Mouse (Mus musculus): Measurements from ENCODE around the gene Mtor. TPM values are rescaled to one million over a fixed set of nuclear protein-coding genes. Genes with fewer than 3 reads are reported as not detected.
A peak's percentile ranks its signal among the peaks of the same experiment; 100 is the strongest.

Gene Mtor
- polyA plus RNA-seq, 1 experiment from 2014 or later: 23.8 TPM

DNA sequence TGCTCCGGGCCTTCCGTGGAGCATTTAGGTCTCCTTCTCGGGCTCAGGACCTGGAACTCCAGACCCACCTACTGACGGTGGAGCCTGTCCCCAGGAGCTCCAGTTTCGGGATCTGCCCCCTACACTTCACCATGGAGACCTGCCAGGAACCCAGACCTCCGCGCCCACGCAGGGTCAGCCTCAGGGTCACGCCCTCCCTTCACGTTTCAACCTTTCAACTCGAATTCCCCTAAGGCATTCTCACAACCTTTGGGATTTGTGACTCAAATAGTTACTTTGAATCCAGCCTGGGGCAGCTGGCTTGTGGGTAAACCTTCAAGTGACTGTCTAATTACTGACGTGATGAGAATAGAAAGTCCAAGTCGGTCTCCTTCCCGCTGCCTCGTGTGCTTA lies 438 bp downstream of the Mtor start:
- H3K4me2 ChIP-seq: peak overlapping the region; percentile 74
- peaks cover 38% of the 10 kb centered on the region for H3K4me1 ChIP-seq
- H3K36me3 ChIP-seq (replicated peaks): peaks cover 18% of the 10 kb centered on the region
- no peaks in the 10 kb centered on the region for H3K27me3 ChIP-seq (replicated peaks)
- no peaks in the 10 kb centered on the region for H3K9me3 ChIP-seq
- WGBS: under 1% methylated on average over 15 of the region's 15 CpGs
- ATAC-seq (replicated peaks): no peak
- peak overlapping the region; percentile 83 for H3K9ac ChIP-seq
- peak overlapping the region; percentile 74 for H3K4me3 ChIP-seq
- H3K27ac ChIP-seq: peak overlapping the region; percentile 85

DNA sequence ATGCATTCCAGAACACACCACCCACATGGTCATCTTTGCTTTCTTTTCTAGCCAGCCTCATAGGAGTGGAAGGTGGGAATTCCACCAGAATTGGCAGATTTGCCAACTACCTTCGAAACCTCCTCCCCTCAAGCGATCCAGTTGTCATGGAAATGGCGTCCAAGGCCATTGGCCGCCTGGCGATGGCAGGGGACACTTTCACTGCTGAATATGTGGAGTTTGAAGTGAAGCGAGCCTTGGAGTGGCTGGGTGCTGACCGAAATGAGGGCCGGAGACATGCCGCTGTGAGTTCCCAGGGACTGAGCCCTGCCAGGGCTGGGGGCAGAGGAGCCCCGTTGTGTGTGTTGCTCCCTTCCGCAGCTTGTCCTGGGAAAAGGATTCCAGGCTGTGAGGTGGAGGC lies 5.3 kb downstream of the Mtor start:
- Histone ChIP-seq H3K9me3 (no peaks in the 10 kb centered on the region), H3K4me1 (peaks cover 18% of the 10 kb centered on the region), H3K36me3 (replicated peaks) (peaks cover 60% of the 10 kb centered on the region), H3K27me3 (replicated peaks) (no peaks in the 10 kb centered on the region), H3K4me3 (no peak overlapping the region), H3K9ac (no peak overlapping the region), H3K27ac (no peak overlapping the region), H3K4me2 (no peak overlapping the region)
- 91% methylated on average over 11 of the region's 11 CpGs for whole genome bisulfite sequencing
- no peak for ATAC-seq (replicated peaks)

DNA sequence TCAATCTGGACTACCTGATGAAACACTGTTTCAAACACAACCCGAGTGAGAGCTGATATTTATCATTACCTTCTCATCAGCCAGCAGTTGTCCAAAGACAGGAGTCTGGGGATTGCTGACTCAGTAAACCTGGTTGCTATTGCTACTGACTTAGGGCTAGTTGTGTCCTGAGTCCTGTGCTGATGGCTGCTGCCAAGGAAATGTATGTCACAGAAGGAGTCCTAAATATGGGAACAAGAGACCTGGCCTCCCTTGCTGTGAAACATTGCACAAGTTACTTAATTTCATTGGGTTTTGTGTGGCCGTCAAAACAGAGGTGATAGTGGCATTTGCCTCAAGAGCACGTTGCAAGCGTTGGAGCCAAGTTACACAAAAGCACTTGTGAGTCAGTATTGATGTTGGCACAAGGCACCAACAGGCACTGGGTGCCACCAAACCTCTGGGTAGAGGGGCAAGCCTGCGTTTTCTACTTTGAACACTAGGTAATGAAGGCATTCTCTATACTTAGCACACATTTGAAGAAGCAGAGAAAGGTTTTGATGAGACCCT lies 7.1 kb downstream of the Mtor start:
- no peaks in the 10 kb centered on the region for H3K27me3 ChIP-seq (replicated peaks)
- H3K4me1 ChIP-seq: peaks cover 3% of the 10 kb centered on the region
- H3K9me3 ChIP-seq: no peaks in the 10 kb centered on the region
- peaks cover 72% of the 10 kb centered on the region for H3K36me3 ChIP-seq (replicated peaks)
- ATAC-seq (replicated peaks): no peak
- H3K4me3 ChIP-seq: no peak overlapping the region
- H3K4me2 ChIP-seq: no peak overlapping the region
- no peak overlapping the region for H3K27ac ChIP-seq
- 94% methylated on average over 5 of the region's 5 CpGs for WGBS
- no peak overlapping the region for H3K9ac ChIP-seq

DNA sequence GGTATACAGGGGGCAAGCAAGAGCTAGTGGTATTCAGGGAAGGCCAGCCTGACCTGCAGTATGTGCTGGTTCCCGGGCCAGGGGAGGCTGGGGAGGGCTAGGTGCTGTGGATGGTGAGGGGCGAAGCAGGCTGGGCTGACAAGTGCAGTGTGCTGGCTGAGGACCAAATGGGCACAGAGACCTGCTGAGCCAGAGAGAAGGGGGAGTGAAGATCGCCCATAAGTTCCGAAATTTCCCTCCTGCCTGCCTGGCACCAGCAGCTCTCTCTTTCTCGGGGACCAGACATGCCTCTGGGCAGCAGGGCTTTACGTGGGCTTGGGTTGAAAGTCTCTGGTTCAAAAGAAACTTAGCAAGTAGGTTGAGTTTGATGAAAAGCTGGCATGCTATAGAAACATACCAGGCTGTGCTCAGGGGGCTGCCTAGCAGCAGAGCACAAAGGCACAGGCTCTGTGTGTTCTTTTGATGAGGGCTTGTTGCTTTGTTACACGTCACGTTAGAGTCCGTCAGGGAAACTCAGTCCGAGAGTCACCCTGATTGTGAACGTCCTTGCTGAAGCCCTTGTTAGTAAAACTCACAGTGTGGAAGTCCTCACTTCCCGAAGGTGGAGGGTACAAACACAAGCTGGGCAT lies 12.4 kb downstream of the Mtor start:
- no peak overlapping the region for H3K4me2 ChIP-seq
- H3K36me3 ChIP-seq (replicated peaks): peaks cover 76% of the 10 kb centered on the region
- 49% methylated on average over 12 of the region's 12 CpGs for WGBS
- H3K4me1 ChIP-seq: no peaks in the 10 kb centered on the region
- no peaks in the 10 kb centered on the region for H3K27me3 ChIP-seq (replicated peaks)
- H3K27ac ChIP-seq: 0 out of 2 replicates have a peak overlapping the region, but pooled peaks have one; percentile 7
- H3K4me3 ChIP-seq: no peak overlapping the region
- no peaks in the 10 kb centered on the region for H3K9me3 ChIP-seq
- peak; percentile 71 for ATAC-seq (replicated peaks)
- H3K9ac ChIP-seq: no peak overlapping the region

DNA sequence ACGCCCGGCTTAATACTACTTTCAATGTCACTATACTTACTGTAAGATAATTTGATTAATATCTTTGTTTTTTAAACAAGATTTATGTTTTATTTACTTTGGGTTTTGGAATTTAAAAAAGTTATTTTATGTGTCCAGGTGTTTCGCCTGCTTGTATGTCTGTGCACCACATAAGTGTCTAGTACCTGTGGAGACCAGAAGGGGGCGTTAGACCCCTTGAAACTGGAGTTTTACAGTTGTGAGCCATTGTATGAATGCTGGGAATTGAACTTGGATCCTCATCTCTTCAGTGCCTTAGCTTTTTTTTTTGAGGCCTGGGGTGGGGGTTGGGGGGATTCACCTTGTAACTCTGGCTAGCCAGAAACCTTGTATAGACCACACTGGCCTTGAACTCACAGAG lies 13.4 kb downstream of the Mtor start:
- H3K27me3 ChIP-seq (replicated peaks): no peaks in the 10 kb centered on the region
- ATAC-seq (replicated peaks): no peak
- H3K36me3 ChIP-seq (replicated peaks): peaks cover 76% of the 10 kb centered on the region
- H3K9me3 ChIP-seq: no peaks in the 10 kb centered on the region
- no peak overlapping the region for H3K9ac ChIP-seq
- H3K27ac ChIP-seq: no peak overlapping the region
- H3K4me1 ChIP-seq: no peaks in the 10 kb centered on the region
- WGBS: 86% methylated on average over 4 of the region's 4 CpGs
- H3K4me3 ChIP-seq: no peak overlapping the region
- no peak overlapping the region for H3K4me2 ChIP-seq

DNA sequence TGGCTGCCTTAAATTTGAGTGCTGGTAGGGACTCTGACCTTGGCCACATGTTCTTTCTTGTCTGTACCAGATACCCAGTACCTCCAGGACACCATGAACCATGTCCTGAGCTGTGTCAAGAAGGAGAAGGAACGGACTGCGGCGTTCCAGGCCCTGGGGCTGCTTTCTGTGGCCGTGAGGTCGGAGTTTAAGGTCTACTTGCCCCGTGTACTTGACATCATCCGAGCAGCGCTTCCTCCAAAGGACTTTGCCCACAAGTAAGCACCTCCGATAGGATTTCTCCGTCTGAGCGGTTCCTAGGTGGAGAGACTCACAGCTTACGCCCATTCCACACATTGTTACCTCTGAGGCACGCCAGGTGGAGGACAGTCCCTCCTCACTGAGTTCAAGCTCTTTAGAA lies 14.3 kb downstream of the Mtor start:
- Histone ChIP-seq H3K27me3 (replicated peaks) (no peaks in the 10 kb centered on the region), H3K9me3 (no peaks in the 10 kb centered on the region), H3K4me3 (no peak overlapping the region), H3K27ac (no peak overlapping the region), H3K9ac (no peak overlapping the region), H3K36me3 (replicated peaks) (peaks cover 78% of the 10 kb centered on the region), H3K4me1 (no peaks in the 10 kb centered on the region), H3K4me2 (no peak overlapping the region)
- ATAC-seq (replicated peaks): no peak
- 98% methylated on average over 13 of the region's 13 CpGs for WGBS

DNA sequence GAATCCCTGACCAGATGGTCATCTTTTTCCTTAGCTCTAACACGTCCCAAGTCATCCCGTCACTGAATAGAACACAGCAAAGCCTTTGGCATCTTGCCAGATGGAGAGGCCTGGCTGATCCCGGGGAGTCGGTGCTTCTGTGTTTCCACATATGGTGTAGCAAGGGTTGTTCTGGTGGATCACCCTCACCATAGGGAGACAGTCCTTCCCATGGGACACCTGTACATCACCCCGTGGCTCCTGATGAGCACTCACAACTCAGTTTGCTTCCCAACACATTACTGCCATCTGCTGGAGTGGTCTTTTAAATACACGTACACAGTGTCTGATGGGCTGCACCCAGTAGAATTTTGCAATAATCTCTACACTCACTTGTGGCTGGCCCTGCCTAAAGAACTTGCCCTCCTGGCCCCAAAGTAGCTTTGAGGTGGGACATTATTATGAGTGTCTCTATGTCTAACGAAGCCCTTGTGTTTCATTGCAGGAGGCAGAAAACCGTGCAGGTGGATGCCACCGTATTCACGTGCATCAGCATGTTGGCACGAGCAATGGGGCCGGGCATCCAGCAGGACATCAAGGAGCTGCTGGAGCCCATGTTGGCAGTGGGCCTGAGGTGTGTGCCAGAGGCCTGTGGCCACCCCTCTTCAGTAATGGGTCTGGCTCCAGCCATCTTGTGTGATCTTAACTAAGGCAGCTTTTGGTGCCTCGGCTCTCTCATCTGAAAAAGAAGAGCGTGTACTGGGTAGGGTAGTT lies 15.0 kb downstream of the Mtor start:
- Histone ChIP-seq H3K9ac (no peak overlapping the region), H3K4me2 (no peak overlapping the region), H3K36me3 (replicated peaks) (peaks cover 78% of the 10 kb centered on the region), H3K9me3 (no peaks in the 10 kb centered on the region), H3K27ac (no peak overlapping the region), H3K4me3 (no peak overlapping the region), H3K4me1 (no peaks in the 10 kb centered on the region), H3K27me3 (replicated peaks) (no peaks in the 10 kb centered on the region)
- peak; percentile 56; the same call in 1 of the 2 replicates for ATAC-seq (replicated peaks)
- 64% methylated on average over 14 of the region's 14 CpGs for WGBS

DNA sequence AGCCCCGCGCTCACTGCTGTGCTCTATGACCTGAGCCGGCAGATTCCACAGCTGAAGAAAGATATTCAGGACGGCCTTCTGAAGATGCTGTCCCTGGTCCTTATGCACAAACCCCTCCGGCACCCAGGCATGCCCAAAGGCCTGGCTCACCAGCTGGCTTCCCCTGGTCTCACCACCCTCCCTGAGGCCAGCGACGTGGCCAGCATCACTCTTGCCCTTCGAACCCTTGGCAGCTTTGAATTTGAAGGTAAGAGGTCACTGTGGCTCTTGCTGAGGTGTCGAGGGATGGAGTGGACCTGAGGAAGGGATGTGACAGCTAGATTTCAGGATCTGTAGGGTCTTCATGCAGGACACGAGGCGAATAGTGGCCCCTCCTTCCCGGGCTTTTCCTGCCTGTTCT lies 15.9 kb downstream of the Mtor start:
- Histone ChIP-seq H3K9ac (no peak overlapping the region), H3K4me1 (no peaks in the 10 kb centered on the region), H3K9me3 (no peaks in the 10 kb centered on the region), H3K27ac (no peak overlapping the region), H3K27me3 (replicated peaks) (no peaks in the 10 kb centered on the region), H3K4me3 (no peak overlapping the region), H3K4me2 (no peak overlapping the region), H3K36me3 (replicated peaks) (peaks cover 74% of the 10 kb centered on the region)
- no peak for ATAC-seq (replicated peaks)
- WGBS: 94% methylated on average over 12 of the region's 12 CpGs

DNA sequence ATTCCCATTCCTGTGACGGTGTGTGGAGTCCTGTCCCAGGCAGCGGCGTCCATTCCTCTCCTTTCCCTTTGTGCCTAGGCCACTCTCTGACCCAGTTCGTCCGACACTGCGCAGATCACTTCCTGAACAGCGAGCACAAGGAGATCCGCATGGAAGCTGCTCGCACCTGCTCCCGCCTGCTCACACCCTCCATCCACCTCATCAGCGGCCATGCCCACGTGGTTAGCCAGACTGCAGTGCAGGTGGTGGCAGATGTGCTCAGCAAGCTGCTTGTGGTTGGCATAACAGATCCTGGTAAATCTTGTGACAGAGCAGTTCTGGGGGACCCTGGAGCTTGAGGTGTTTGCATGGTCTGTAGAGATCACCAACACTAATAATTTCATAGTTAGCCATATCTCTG lies 16.5 kb downstream of the Mtor start:
- Histone ChIP-seq H3K9me3 (no peaks in the 10 kb centered on the region), H3K36me3 (replicated peaks) (peaks cover 76% of the 10 kb centered on the region), H3K9ac (no peak overlapping the region), H3K27me3 (replicated peaks) (no peaks in the 10 kb centered on the region), H3K4me3 (no peak overlapping the region), H3K4me2 (no peak overlapping the region), H3K4me1 (no peaks in the 10 kb centered on the region), H3K27ac (no peak overlapping the region)
- WGBS: 96% methylated on average over 12 of the region's 12 CpGs
- no peak for ATAC-seq (replicated peaks)

DNA sequence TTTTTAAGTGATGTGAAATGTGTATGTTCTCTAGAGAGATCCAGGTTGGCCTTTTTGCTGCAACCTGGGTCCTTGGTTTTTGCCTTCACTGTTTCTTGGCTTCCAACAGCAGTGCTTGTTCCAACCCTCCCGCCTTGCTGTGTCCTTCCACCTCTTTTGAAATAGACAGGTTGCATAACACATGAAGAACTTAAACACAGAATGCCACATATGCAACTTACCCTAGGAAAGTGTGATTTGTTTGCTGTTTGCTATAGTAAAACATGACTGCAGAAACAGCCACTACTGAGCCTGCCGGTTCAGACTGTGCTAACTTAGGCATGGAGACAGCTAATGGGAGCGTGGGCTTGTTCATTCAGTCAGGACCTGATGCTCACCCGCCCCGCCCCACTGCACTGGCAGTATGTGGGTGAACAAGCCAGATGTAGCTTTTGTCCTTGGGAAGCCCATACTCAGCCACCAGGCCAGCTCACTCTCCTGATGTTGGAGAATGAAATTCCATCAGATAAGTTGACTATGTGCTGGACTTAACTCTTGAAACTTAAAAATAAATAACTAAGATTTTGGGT lies 18.2 kb downstream of the Mtor start:
- Histone ChIP-seq H3K9me3 (no peaks in the 10 kb centered on the region), H3K27ac (no peak overlapping the region), H3K36me3 (replicated peaks) (peaks cover 88% of the 10 kb centered on the region), H3K4me1 (no peaks in the 10 kb centered on the region), H3K4me3 (no peak overlapping the region), H3K4me2 (no peak overlapping the region), H3K27me3 (replicated peaks) (no peaks in the 10 kb centered on the region), H3K9ac (no peak overlapping the region)
- no peak for ATAC-seq (replicated peaks)
- WGBS: 95% methylated on average over 5 of the region's 5 CpGs

DNA sequence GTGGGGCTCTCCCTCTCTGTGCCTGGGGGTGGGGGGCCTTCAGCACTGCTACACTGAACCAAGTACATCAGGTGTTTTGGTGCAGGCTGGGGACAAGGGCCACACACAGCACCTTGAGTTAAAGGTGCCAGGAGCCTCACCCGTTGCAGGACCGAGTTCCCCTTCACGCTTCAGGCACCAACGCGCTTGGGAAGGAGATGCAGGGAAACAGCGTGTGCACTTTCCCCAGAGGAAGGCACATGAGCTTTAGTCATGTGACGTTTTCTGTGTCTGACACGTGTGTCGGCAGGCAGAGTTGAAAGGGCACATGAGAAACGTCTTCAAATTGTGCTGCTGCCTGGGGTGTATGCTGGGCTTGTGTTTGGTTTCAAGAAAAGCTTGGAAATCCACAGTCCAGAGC lies 20.0 kb downstream of the Mtor start:
- peaks cover 91% of the 10 kb centered on the region for H3K36me3 ChIP-seq (replicated peaks)
- no peaks in the 10 kb centered on the region for H3K27me3 ChIP-seq (replicated peaks)
- WGBS: 89% methylated on average over 10 of the region's 10 CpGs
- H3K4me3 ChIP-seq: no peak overlapping the region
- H3K27ac ChIP-seq: no peak overlapping the region
- H3K4me1 ChIP-seq: no peaks in the 10 kb centered on the region
- no peak overlapping the region for H3K9ac ChIP-seq
- no peak overlapping the region for H3K4me2 ChIP-seq
- no peaks in the 10 kb centered on the region for H3K9me3 ChIP-seq
- no peak for ATAC-seq (replicated peaks)

DNA sequence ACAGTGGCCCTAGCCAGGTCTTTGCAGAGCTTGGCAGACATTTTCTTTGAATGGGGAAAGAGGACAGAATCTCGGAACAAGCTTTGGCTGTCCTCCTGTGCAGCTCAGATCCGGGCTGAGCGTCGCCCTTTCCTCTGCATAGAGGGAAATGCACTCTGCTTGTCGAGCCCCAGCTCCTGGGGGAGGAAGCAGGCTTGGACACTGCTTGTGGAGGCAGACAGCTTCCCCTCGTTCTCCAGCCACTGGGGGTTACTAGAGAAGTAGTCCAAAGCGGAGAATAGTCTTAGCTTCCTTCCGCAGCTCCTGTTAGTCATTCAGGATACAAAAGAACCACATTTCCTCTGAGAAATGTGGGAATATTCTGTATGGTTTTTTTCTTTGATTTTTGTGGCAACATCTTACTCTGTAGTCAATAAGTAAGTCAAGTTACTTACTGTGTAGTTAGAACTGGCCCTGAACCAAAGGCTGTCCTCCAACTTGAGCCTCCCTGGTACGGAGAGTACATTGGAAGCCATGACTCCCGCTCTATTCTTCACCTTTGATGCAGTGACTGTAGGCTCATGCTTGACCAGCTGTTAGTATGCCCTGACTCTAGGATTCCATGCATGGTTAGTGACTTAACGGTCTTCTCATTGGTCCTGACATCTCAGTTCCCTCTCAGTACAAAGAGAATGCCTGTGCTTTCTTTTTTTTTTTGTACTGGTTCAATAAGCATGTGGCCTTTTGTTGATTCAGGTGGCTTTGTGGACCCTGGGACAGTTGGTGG lies 21.3 kb downstream of the Mtor start:
- Histone ChIP-seq H3K4me3 (no peak overlapping the region), H3K27me3 (replicated peaks) (no peaks in the 10 kb centered on the region), H3K27ac (no peak overlapping the region), H3K4me2 (no peak overlapping the region), H3K9ac (no peak overlapping the region), H3K9me3 (no peaks in the 10 kb centered on the region), H3K4me1 (no peaks in the 10 kb centered on the region), H3K36me3 (replicated peaks) (peaks cover 80% of the 10 kb centered on the region)
- no peak for ATAC-seq (replicated peaks)
- WGBS: 87% methylated on average over 11 of the region's 11 CpGs

Data from midbrain, embryonic 15.5 days (tissue).